Mouse (Mus musculus): ENCODE data around the gene Tbc1d8. TPM values are rescaled to one million over a fixed set of nuclear protein-coding genes. Genes with fewer than 3 reads are reported as not detected.
A peak's percentile ranks its signal among the peaks of the same experiment; 100 is the strongest.

Gene Tbc1d8
- total RNA-seq, 2 experiments from 2014 or later, result 6.6 to 7.4 TPM

DNA sequence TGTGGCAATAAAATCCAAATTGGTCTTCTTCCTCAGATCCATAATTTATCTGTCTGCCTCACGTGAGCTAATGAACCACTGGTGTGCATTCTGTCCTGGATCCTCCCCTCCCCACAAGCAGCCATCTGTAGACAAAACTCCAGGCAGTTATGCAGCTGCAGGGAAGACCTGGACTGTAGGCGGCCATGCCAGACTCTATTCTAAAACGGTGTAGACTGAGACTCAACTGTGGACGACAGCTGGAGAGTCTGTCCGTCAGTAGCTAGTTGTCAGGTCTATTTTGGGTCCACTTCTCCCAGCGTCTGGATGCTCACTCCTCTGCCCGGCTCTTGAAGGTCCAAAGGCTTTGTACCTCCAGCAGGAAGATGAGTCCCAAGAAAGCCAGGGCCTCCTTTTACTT is 151.0 kb downstream of the Tbc1d8 start:
- intact Hi-C loops (cut with DNase I), result loop anchor here (5.0 kb wide), 1 partner anchor 40 kb away; no protein-coding TSS in a partner anchor
- DNase-seq, result peak in 1 of 2 experiments; percentile 19

DNA sequence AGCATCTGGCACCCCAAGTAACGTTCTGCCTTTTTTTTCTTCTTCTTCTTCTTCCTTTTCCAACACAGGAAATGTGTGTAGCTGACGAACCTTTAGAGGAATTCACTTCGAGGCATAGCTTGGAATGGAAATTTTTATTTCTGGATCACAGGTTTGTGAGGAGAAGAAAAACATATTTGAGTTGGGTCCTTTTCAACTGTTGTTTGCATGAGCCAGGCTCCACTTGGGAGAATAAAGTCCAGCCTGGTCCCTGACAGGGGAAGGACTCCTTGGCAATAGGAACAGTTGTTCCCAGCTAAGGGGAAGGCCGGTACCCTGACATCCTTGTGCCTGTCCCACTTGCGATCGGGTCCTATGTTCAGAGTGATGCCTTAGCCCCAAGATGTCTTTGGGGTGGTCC is 153.3 kb downstream of the Tbc1d8 start:
- intact Hi-C loops (cut with DNase I), result loop anchor here (5.0 kb wide), 1 partner anchor 38 kb away; no protein-coding TSS in a partner anchor
- DNase-seq, result peak in 1 of 2 experiments; percentile 29

DNA sequence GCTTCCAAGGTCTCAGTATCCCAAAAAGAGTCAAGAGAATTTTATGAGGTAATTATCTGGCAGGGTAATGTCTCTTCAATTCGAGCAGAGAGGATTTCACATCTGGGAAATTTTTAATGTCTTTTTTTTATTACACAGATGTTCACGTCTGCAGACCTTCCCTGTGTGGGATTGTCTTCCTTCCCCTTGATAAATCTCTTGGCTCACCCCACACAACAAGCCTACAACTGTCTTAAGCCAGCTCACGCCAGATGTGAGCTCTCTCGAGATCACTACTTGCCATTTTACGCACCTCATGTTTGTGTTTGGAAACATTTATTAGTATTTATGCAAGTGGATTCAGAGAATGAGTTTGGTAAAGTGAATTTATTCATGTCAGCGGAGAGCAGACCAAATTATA is 156.6 kb downstream of the Tbc1d8 start:
- intact Hi-C loops (cut with DNase I), result no loop called here

More for the DNA sequence above, 156.6 kb downstream of the Tbc1d8 start:
- peak in 1 of 2 experiments; percentile 22 for DNase-seq

Other genes starting within 250 kb of the Tbc1d8 start
- 100 to 1,000 TPM; 730 to 733 TPM for gene Rpl31, start 110.9 kb downstream of the Tbc1d8 start, total RNA-seq (2021)
- gene Cnot11, start 56.2 kb upstream of the Tbc1d8 start, total RNA-seq (2021), result 10 to 100 TPM; 17.7 to 18.3 TPM
- gene Rnf149, start 98.7 kb upstream of the Tbc1d8 start, total RNA-seq (2021), result 10 to 100 TPM; 12.1 to 14.7 TPM
- gene Creg2, start 172.7 kb upstream of the Tbc1d8 start, total RNA-seq (2021), result not detected
- under 1 TPM; 0.53 to 0.55 TPM for gene Rfx8, start 242.2 kb upstream of the Tbc1d8 start, total RNA-seq (2021)

Measured in heart, postnatal 10 days (tissue).